Mouse (Mus musculus): ENCODE results near the gene Tnfrsf13c.

The Tnfrsf13c gene

DNA sequence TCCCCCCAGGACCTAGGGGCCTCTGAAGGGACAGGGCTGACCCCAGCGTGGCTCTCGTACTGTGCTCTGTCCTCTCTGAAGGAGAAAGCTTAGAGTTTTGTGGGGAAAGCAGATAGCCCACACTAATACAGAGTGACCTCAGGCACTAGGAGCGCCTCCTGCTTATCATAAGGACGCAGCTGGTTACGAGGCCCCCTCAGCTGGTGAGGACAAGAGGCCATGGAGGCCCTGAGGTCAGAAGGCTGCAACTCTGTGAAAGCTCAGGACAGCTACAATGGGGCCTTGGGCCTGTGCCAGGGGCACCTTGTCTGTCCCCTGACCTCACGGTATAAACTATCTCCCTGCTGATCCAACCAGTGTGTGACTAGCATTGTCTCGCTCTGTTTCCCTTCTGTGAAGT is 40.0 kb downstream of the Tnfrsf13c start:
- no peak for DNase-seq (ENCODE audit: low spot score in 2 of 2)

GRCm38 (mm10) chr15:82183596-82183995 is 40.6 kb downstream of the Tnfrsf13c start:
- DNase-seq (ENCODE audit: low spot score in 2 of 2), result no peak

- no peak for DNase-seq (ENCODE audit: low spot score in 2 of 2)
These were observed 41.9 kb downstream of the Tnfrsf13c start for GRCm38 (mm10) chr15:82182311-82182710.

- DNase-seq (ENCODE audit: low spot score in 2 of 2), result no peak
These were observed 43.0 kb downstream of the Tnfrsf13c start for GRCm38 (mm10) chr15:82181131-82181530.

GRCm38 (mm10) chr15:82177743-82178290 is 46.4 kb downstream of the Tnfrsf13c start:
- no peak for DNase-seq (ENCODE audit: low spot score in 2 of 2)

GRCm38 (mm10) chr15:82175091-82175490 is 49.1 kb downstream of the Tnfrsf13c start:
- DNase-seq (ENCODE audit: low spot score in 2 of 2), result no peak

DNA sequence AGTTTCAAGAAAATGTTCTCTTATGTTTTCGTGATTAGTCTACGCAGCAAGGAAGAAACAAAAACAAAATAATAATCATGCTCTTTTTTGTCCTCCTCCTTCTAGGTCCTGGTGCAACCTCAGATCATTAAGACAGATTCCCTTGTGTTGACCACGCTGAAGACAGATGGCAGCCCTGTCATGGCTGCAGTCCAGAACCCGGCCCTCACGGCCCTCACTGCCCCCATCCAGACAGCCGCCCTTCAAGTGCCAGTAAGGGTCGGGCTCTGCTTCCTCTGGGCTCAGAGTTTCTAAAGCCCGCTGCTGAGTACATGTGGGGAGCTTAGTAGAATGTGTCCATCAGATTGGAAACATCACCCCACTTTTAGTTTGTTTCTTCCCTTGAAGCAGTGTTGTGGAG is 51.5 kb downstream of the Tnfrsf13c start:
- no peak for DNase-seq (ENCODE audit: low spot score in 2 of 2)

Measured in natural killer cell, adult 2 months (primary cell).